Mouse (Mus musculus): ENCODE data around the gene Prc1. TPM values are rescaled to one million over a fixed set of nuclear protein-coding genes. Genes with fewer than 3 reads are reported as not detected.
A peak's percentile ranks its signal among the peaks of the same experiment; 100 is the strongest.

Gene Prc1
- polyA plus RNA-seq, 1 experiment from 2014 or later, result 102 TPM

- Histone ChIP-seq H3K9ac (ENCODE audit: low read depth, low read length) (no peak overlapping the region), H3K27me3 (replicated peaks; ENCODE audit: control insufficient read depth, insufficient read depth, low read length) (no peaks in the 10 kb centered on the region), H3K4me2 (ENCODE audit: low read depth, low read length) (no peak overlapping the region), H3K27ac (ENCODE audit: low read length) (no peak overlapping the region), H3K9me3 (ENCODE audit: control insufficient read depth, low read length) (no peaks in the 10 kb centered on the region), H3K4me1 (ENCODE audit: control insufficient read depth, insufficient read depth, low read length) (no peaks in the 10 kb centered on the region), H3K4me3 (ENCODE audit: low read length) (no peak overlapping the region), H3K36me3 (ENCODE audit: control insufficient read depth, insufficient read depth, low read length) (peaks cover 17% of the 10 kb centered on the region)
- ATAC-seq, result no peak
- WGBS, result 83% methylated on average over 3 of the region's 3 CpGs
These were observed 12.6 kb upstream of the Prc1 start for GRCm38 (mm10) chr7:80281646-80282045.

- H3K4me1 ChIP-seq (ENCODE audit: control insufficient read depth, insufficient read depth, low read length), result no peaks in the 10 kb centered on the region
- peak; percentile 57 for ATAC-seq
- H3K4me3 ChIP-seq (ENCODE audit: low read length), result no peak overlapping the region
- peak overlapping the region; percentile 38 for H3K27ac ChIP-seq (ENCODE audit: low read length)
- no peak overlapping the region for H3K9ac ChIP-seq (ENCODE audit: low read depth, low read length)
- WGBS, result 83% methylated on average over 3 of the region's 3 CpGs
- H3K4me2 ChIP-seq (ENCODE audit: low read depth, low read length), result 0 out of 2 replicates have a peak overlapping the region, but pooled peaks have one; percentile 10
- no peaks in the 10 kb centered on the region for H3K9me3 ChIP-seq (ENCODE audit: control insufficient read depth, low read length)
- H3K27me3 ChIP-seq (replicated peaks; ENCODE audit: control insufficient read depth, insufficient read depth, low read length), result no peaks in the 10 kb centered on the region
- H3K36me3 ChIP-seq (ENCODE audit: control insufficient read depth, insufficient read depth, low read length), result peaks cover 18% of the 10 kb centered on the region
These were observed 10.9 kb upstream of the Prc1 start for GRCm38 (mm10) chr7:80283226-80283918.

- H3K9me3 ChIP-seq (ENCODE audit: control insufficient read depth, low read length), result no peaks in the 10 kb centered on the region
- ATAC-seq, result no peak
- H3K9ac ChIP-seq (ENCODE audit: low read depth, low read length), result no peak overlapping the region
- H3K27ac ChIP-seq (ENCODE audit: low read length), result peak overlapping the region; percentile 38; the same call in 1 of the 2 replicates
- no peak overlapping the region for H3K4me2 ChIP-seq (ENCODE audit: low read depth, low read length)
- H3K36me3 ChIP-seq (ENCODE audit: control insufficient read depth, insufficient read depth, low read length), result peaks cover 18% of the 10 kb centered on the region
- H3K27me3 ChIP-seq (replicated peaks; ENCODE audit: control insufficient read depth, insufficient read depth, low read length), result no peaks in the 10 kb centered on the region
- 91% methylated on average over 5 of the region's 5 CpGs for WGBS
- H3K4me1 ChIP-seq (ENCODE audit: control insufficient read depth, insufficient read depth, low read length), result no peaks in the 10 kb centered on the region
- no peak overlapping the region for H3K4me3 ChIP-seq (ENCODE audit: low read length)
These were observed 9.9 kb upstream of the Prc1 start for GRCm38 (mm10) chr7:80284391-80284790.

GRCm38 (mm10) chr7:80285725-80286124 lies 8.5 kb upstream of the Prc1 start:
- no peaks in the 10 kb centered on the region for H3K9me3 ChIP-seq (ENCODE audit: control insufficient read depth, low read length)
- 94% methylated on average over 6 of the region's 6 CpGs for WGBS
- no peak overlapping the region for H3K4me2 ChIP-seq (ENCODE audit: low read depth, low read length)
- H3K4me1 ChIP-seq (ENCODE audit: control insufficient read depth, insufficient read depth, low read length), result no peaks in the 10 kb centered on the region
- peaks cover 18% of the 10 kb centered on the region for H3K36me3 ChIP-seq (ENCODE audit: control insufficient read depth, insufficient read depth, low read length)
- no peak overlapping the region for H3K9ac ChIP-seq (ENCODE audit: low read depth, low read length)
- no peak overlapping the region for H3K4me3 ChIP-seq (ENCODE audit: low read length)
- no peak overlapping the region for H3K27ac ChIP-seq (ENCODE audit: low read length)
- no peak for ATAC-seq
- H3K27me3 ChIP-seq (replicated peaks; ENCODE audit: control insufficient read depth, insufficient read depth, low read length), result no peaks in the 10 kb centered on the region

- Histone ChIP-seq H3K4me2 (ENCODE audit: low read depth, low read length) (no peak overlapping the region), H3K4me1 (ENCODE audit: control insufficient read depth, insufficient read depth, low read length) (no peaks in the 10 kb centered on the region), H3K9me3 (ENCODE audit: control insufficient read depth, low read length) (no peaks in the 10 kb centered on the region), H3K27ac (ENCODE audit: low read length) (no peak overlapping the region), H3K27me3 (replicated peaks; ENCODE audit: control insufficient read depth, insufficient read depth, low read length) (no peaks in the 10 kb centered on the region), H3K9ac (ENCODE audit: low read depth, low read length) (no peak overlapping the region), H3K4me3 (ENCODE audit: low read length) (no peak overlapping the region), H3K36me3 (ENCODE audit: control insufficient read depth, insufficient read depth, low read length) (peaks cover 18% of the 10 kb centered on the region)
- ATAC-seq, result no peak
- WGBS, result 83% methylated on average over 10 of the region's 10 CpGs
These were observed 6.5 kb upstream of the Prc1 start for GRCm38 (mm10) chr7:80287736-80288135.

GRCm38 (mm10) chr7:80294764-80295648 lies 756 bp downstream of the Prc1 start:
- peak; percentile 69 for ATAC-seq
- Histone ChIP-seq H3K27me3 (replicated peaks; ENCODE audit: control insufficient read depth, insufficient read depth, low read length) (no peaks in the 10 kb centered on the region), H3K4me2 (ENCODE audit: low read depth, low read length) (peak overlapping the region; percentile 67), H3K4me1 (ENCODE audit: control insufficient read depth, insufficient read depth, low read length) (peaks cover 14% of the 10 kb centered on the region; the same call in 1 of the 2 replicates), H3K9ac (ENCODE audit: low read depth, low read length) (peak overlapping the region; percentile 88), H3K4me3 (ENCODE audit: low read length) (peak overlapping the region; percentile 97), H3K36me3 (ENCODE audit: control insufficient read depth, insufficient read depth, low read length) (no peaks in the 10 kb centered on the region; the same call in 1 of the 2 replicates), H3K27ac (ENCODE audit: low read length) (peak overlapping the region; percentile 84), H3K9me3 (ENCODE audit: control insufficient read depth, low read length) (no peaks in the 10 kb centered on the region)
- 8% methylated on average over 37 of the region's 37 CpGs for WGBS

- Histone ChIP-seq H3K4me3 (ENCODE audit: low read length) (peak overlapping the region; percentile 7; the same call in 1 of the 2 replicates), H3K4me2 (ENCODE audit: low read depth, low read length) (peak overlapping the region; percentile 44; the same call in 1 of the 2 replicates), H3K36me3 (ENCODE audit: control insufficient read depth, insufficient read depth, low read length) (peaks cover 2% of the 10 kb centered on the region; the same call in 1 of the 2 replicates), H3K9me3 (ENCODE audit: control insufficient read depth, low read length) (no peaks in the 10 kb centered on the region), H3K27ac (ENCODE audit: low read length) (no peak overlapping the region), H3K4me1 (ENCODE audit: control insufficient read depth, insufficient read depth, low read length) (peaks cover 14% of the 10 kb centered on the region; the same call in 1 of the 2 replicates), H3K27me3 (replicated peaks; ENCODE audit: control insufficient read depth, insufficient read depth, low read length) (no peaks in the 10 kb centered on the region), H3K9ac (ENCODE audit: low read depth, low read length) (no peak overlapping the region)
- no peak for ATAC-seq
- WGBS, result 88% methylated on average over 6 of the region's 6 CpGs
These were observed 2.2 kb downstream of the Prc1 start for GRCm38 (mm10) chr7:80296462-80296861.

- no peaks in the 10 kb centered on the region for H3K9me3 ChIP-seq (ENCODE audit: control insufficient read depth, low read length)
- H3K4me1 ChIP-seq (ENCODE audit: control insufficient read depth, insufficient read depth, low read length), result peaks cover 14% of the 10 kb centered on the region; the same call in 1 of the 2 replicates
- no peak overlapping the region for H3K9ac ChIP-seq (ENCODE audit: low read depth, low read length)
- H3K27ac ChIP-seq (ENCODE audit: low read length), result no peak overlapping the region
- H3K27me3 ChIP-seq (replicated peaks; ENCODE audit: control insufficient read depth, insufficient read depth, low read length), result no peaks in the 10 kb centered on the region
- H3K36me3 ChIP-seq (ENCODE audit: control insufficient read depth, insufficient read depth, low read length), result peaks cover 5% of the 10 kb centered on the region; the same call in 1 of the 2 replicates
- no peak overlapping the region for H3K4me2 ChIP-seq (ENCODE audit: low read depth, low read length)
- no peak for ATAC-seq
- H3K4me3 ChIP-seq (ENCODE audit: low read length), result no peak overlapping the region
- WGBS, result 72% methylated on average over 3 of the region's 3 CpGs
These were observed 2.8 kb downstream of the Prc1 start for GRCm38 (mm10) chr7:80297041-80297440.

- no peak overlapping the region for H3K9ac ChIP-seq (ENCODE audit: low read depth, low read length)
- ATAC-seq, result no peak
- no peak overlapping the region for H3K4me3 ChIP-seq (ENCODE audit: low read length)
- peaks cover 14% of the 10 kb centered on the region; the same call in 1 of the 2 replicates for H3K4me1 ChIP-seq (ENCODE audit: control insufficient read depth, insufficient read depth, low read length)
- H3K4me2 ChIP-seq (ENCODE audit: low read depth, low read length), result no peak overlapping the region
- no peaks in the 10 kb centered on the region for H3K9me3 ChIP-seq (ENCODE audit: control insufficient read depth, low read length)
- no peaks in the 10 kb centered on the region for H3K27me3 ChIP-seq (replicated peaks; ENCODE audit: control insufficient read depth, insufficient read depth, low read length)
- H3K27ac ChIP-seq (ENCODE audit: low read length), result no peak overlapping the region
- WGBS, result 93% methylated on average over 4 of the region's 4 CpGs
- peaks cover 9% of the 10 kb centered on the region for H3K36me3 ChIP-seq (ENCODE audit: control insufficient read depth, insufficient read depth, low read length)
These were observed 4.5 kb downstream of the Prc1 start for GRCm38 (mm10) chr7:80298754-80299153.
